Mouse (Mus musculus) kidney, embryonic 14.5 days (tissue): ENCODE results near the gene Ero1l. TPM values are rescaled to one million over a fixed set of nuclear protein-coding genes. Genes with fewer than 3 reads are reported as not detected.

Source experiments
- ATAC-seq: fragments of 200-750 bp; cut with Nextera tagmentation; 2 replicates; pipeline ENCODE4 v1.8.0; 2017; ENCODE audit warnings: moderate number of reproducible peaks, mild to moderate bottlenecking, moderate TSS enrichment, moderate library complexity; ENCODE audit not compliant: low FRiP score, low TSS enrichment
- H3K27ac ChIP-seq: fragments of 300-500 bp; sonication (generic); 2 replicates; pipeline ENCODE4 v1.5.1; 2014; ENCODE audit warnings: low read depth, mild to moderate bottlenecking, low read length, moderate library complexity, mixed read lengths
- H3K27me3 ChIP-seq: fragments of 300-500 bp; sonication (generic); 2 replicates; pipeline ENCODE4 v1.6.1; 2014; ENCODE audit warnings: mild to moderate bottlenecking, low read length; ENCODE audit not compliant: control insufficient read depth, insufficient read depth
- H3K36me3 ChIP-seq: fragments of 300-500 bp; sonication (generic); 2 replicates; pipeline ENCODE4 v1.6.1; 2014; ENCODE audit warnings: low read length, mixed read lengths; ENCODE audit not compliant: control insufficient read depth, insufficient read depth
- H3K4me1 ChIP-seq: fragments of 300-500 bp; sonication (generic); 2 replicates; pipeline ENCODE4 v1.6.1; 2014; ENCODE audit warnings: low read length, mixed read lengths; ENCODE audit not compliant: control insufficient read depth, insufficient read depth
- H3K4me2 ChIP-seq: fragments of 300-500 bp; sonication (generic); replicated peaks from 2 replicates; pipeline ENCODE4 v1.6.1; 2014; ENCODE audit warnings: low read depth, mild to moderate bottlenecking, low read length
- H3K4me3 ChIP-seq: fragments of 300-500 bp; sonication (generic); 2 replicates; pipeline ENCODE4 v1.5.1; 2014; ENCODE audit warnings: mild to moderate bottlenecking, low read length
- H3K9ac ChIP-seq: fragments of 300-500 bp; sonication (generic); 2 replicates; pipeline ENCODE4 v1.6.1; 2014; ENCODE audit warnings: low read depth, mild to moderate bottlenecking, low read length, moderate library complexity
- H3K9me3 ChIP-seq: fragments of 300-500 bp; sonication (generic); 2 replicates; pipeline ENCODE4 v1.6.1; 2016; ENCODE audit warnings: low read length; ENCODE audit not compliant: control insufficient read depth
- WGBS: fragments of 180-500 bp; shearing (Covaris S2); extraction: QIAGEN DNeasy Blood & Tissue Kit; methylation state at CpG from one replicate; pipeline ENCODE4 v1.1.7; 2014; 5-methylcytosine and 5-hydroxymethylcytosine counted together
- polyA plus RNA-seq: library from polyadenylated mRNA; unstranded; fragments of >200 nt; fragmentation: Nextera tagmentation; extraction: Ambion mirVana; gene quantifications from 2 replicates; pipeline ENCODE4 v1.2.1, GENCODE M21; 2014

Gene Ero1l
- polyA plus RNA-seq, 1 experiment from 2014 or later = 30.3 TPM

GRCm38 (mm10) chr14:45310101-45310500 is 8.5 kb downstream of the Ero1l start:
- H3K27ac ChIP-seq = no peak overlapping the region
- H3K4me3 ChIP-seq = no peak overlapping the region
- peaks cover 1% of the 10 kb centered on the region; the same call in 1 of the 2 replicates for H3K36me3 ChIP-seq
- no peaks in the 10 kb centered on the region for H3K27me3 ChIP-seq
- H3K4me1 ChIP-seq = no peaks in the 10 kb centered on the region; the same call in 1 of the 2 replicates
- no peak overlapping the region for H3K9ac ChIP-seq
- H3K4me2 ChIP-seq = no peak overlapping the region
- ATAC-seq = no peak
- H3K9me3 ChIP-seq = no peaks in the 10 kb centered on the region
- WGBS = 89% methylated on average over 14 of the region's 14 CpGs

- Histone ChIP-seq H3K36me3 (peaks cover 4% of the 10 kb centered on the region; the same call in 1 of the 2 replicates), H3K27me3 (no peaks in the 10 kb centered on the region), H3K4me1 (no peaks in the 10 kb centered on the region; the same call in 1 of the 2 replicates), H3K4me2 (no peak overlapping the region), H3K9ac (no peak overlapping the region), H3K4me3 (no peak overlapping the region), H3K27ac (no peak overlapping the region), H3K9me3 (no peaks in the 10 kb centered on the region)
- ATAC-seq = no peak
- 91% methylated on average over 13 of the region's 13 CpGs for WGBS
Measured at GRCm38 (mm10) chr14:45309646-45310045, 8.9 kb downstream of the Ero1l start.

DNA sequence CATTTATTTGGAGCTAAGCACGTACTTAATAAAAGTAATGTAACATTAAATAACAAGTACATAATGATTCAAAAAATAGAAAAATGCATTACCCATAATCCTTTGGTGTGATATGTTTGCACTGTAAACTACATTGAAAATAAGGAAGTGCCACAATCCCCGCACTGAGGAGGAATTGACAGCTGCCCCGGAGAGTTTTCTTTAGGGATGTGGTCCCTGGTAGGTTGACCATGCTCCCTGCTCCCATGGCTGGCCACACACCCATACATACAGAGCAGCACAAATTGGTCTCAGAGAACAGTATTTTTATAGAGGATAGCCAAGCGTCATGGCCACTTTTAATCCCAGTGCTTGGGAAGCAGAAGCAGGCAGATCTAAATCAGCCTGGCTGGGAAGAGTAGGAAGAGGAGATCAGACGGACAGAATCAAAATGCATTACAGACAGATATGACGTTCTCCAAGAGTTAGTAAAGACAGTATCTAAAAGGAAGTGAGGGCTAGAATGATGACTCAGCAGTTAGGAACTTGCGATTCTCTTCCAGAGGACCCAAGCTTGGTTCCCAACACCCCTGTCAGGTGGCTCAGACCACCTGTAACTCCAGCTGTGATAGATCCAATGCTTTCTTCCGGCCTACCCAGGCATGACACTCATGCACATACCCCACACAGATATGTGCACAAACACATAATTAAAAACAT is 10.8 kb downstream of the Ero1l start:
- 82% methylated on average over 8 of the region's 8 CpGs for WGBS
- Histone ChIP-seq H3K27me3 (no peaks in the 10 kb centered on the region), H3K9me3 (no peaks in the 10 kb centered on the region), H3K27ac (no peak overlapping the region), H3K4me2 (no peak overlapping the region), H3K36me3 (peaks cover 4% of the 10 kb centered on the region; the same call in 1 of the 2 replicates), H3K4me3 (no peak overlapping the region), H3K4me1 (no peaks in the 10 kb centered on the region), H3K9ac (no peak overlapping the region)
- ATAC-seq = no peak

DNA sequence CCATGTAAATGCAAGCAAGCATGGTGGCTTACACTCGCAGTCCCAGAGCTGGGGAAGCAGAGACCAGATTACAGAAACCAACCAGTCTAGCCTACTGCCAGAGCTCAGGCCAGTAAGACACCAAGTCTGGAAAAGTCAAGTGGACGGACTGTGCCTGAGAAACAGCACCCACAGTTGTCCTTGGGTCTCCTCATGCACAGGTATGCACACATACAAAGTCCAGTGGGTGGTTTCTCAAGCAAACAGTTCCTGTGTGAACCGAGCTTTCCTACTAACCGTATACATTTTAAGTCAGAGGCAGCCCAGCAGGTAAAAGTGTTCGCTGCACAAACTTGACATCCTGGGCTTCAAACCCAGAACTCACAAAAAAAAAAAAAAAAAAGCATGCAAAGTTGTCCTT is 12.7 kb downstream of the Ero1l start:
- no peaks in the 10 kb centered on the region for H3K27me3 ChIP-seq
- no peak overlapping the region for H3K4me3 ChIP-seq
- no peak overlapping the region for H3K9ac ChIP-seq
- no peaks in the 10 kb centered on the region for H3K4me1 ChIP-seq
- 95% methylated on average over 5 of the region's 5 CpGs for WGBS
- ATAC-seq = no peak
- no peak overlapping the region for H3K27ac ChIP-seq
- H3K9me3 ChIP-seq = no peaks in the 10 kb centered on the region
- no peak overlapping the region for H3K4me2 ChIP-seq
- H3K36me3 ChIP-seq = peaks cover 12% of the 10 kb centered on the region; the same call in 1 of the 2 replicates

DNA sequence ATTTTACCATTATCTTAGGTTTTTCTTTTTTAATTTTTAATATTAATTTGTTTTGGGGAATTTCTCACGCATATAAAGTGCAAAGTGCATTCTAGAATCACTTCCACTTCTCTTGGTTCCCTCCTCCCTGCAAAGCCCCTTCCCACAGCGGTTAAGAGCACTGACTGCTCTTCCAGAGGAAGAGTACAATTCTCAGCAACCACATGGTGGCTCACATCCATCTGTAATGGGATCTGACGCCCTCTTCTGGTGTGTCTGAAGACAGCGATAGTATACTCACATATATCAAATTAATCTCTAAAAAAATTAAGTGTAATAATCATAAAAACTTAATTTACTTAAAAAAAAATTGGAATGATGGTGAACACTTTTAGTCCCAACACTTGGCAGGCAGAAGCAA is 14.2 kb downstream of the Ero1l start:
- Histone ChIP-seq H3K27me3 (no peaks in the 10 kb centered on the region), H3K36me3 (peaks cover 17% of the 10 kb centered on the region; the same call in 1 of the 2 replicates), H3K27ac (no peak overlapping the region), H3K9me3 (no peaks in the 10 kb centered on the region), H3K4me1 (no peaks in the 10 kb centered on the region), H3K4me2 (no peak overlapping the region), H3K4me3 (no peak overlapping the region), H3K9ac (no peak overlapping the region)
- WGBS = 75% methylated on average over 4 of the region's 4 CpGs
- ATAC-seq = no peak

GRCm38 (mm10) chr14:45303939-45304338 is 14.6 kb downstream of the Ero1l start:
- Histone ChIP-seq H3K4me2 (no peak overlapping the region), H3K4me3 (no peak overlapping the region), H3K4me1 (no peaks in the 10 kb centered on the region), H3K9me3 (no peaks in the 10 kb centered on the region), H3K9ac (no peak overlapping the region), H3K27me3 (no peaks in the 10 kb centered on the region), H3K27ac (no peak overlapping the region), H3K36me3 (peaks cover 20% of the 10 kb centered on the region; the same call in 1 of the 2 replicates)
- 78% methylated on average over 4 of the region's 4 CpGs for WGBS
- no peak for ATAC-seq

- Histone ChIP-seq H3K4me1 (no peaks in the 10 kb centered on the region), H3K27me3 (no peaks in the 10 kb centered on the region), H3K9ac (no peak overlapping the region), H3K27ac (no peak overlapping the region), H3K4me3 (no peak overlapping the region), H3K36me3 (peaks cover 23% of the 10 kb centered on the region), H3K9me3 (no peaks in the 10 kb centered on the region), H3K4me2 (no peak overlapping the region)
- ATAC-seq = no peak
- WGBS = 85% methylated on average over 4 of the region's 4 CpGs
Measured at GRCm38 (mm10) chr14:45291608-45292007, 27.0 kb downstream of the Ero1l start.

GRCm38 (mm10) chr14:45282066-45282465 is 36.5 kb downstream of the Ero1l start:
- Histone ChIP-seq H3K4me2 (no peak overlapping the region), H3K4me1 (no peaks in the 10 kb centered on the region), H3K4me3 (no peak overlapping the region), H3K9ac (no peak overlapping the region), H3K9me3 (no peaks in the 10 kb centered on the region), H3K36me3 (no peaks in the 10 kb centered on the region; the same call in 1 of the 2 replicates), H3K27ac (no peak overlapping the region), H3K27me3 (no peaks in the 10 kb centered on the region)
- 89% methylated on average over 3 of the region's 3 CpGs for whole genome bisulfite sequencing
- ATAC-seq = no peak

DNA sequence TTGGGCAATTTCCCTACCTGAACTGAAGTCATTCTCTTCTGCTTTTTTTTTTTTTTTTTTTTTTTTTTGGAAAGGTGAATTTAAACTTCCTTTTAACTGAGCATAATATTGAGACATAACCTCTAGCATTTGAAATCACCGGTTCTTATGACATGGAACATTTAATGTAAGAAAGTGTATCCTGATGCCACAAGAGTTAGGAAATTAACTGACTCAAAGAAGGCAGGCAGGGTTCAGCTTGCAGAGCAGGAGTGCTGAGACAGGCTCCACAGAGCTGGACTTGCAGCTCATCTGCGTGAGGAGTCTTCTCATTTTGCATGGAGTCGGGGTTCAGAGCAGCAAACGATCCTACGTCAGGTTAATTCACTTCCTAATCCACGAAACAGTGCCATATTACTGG is 42.8 kb downstream of the Ero1l start:
- no peaks in the 10 kb centered on the region for H3K4me1 ChIP-seq
- H3K27me3 ChIP-seq = no peaks in the 10 kb centered on the region
- no peaks in the 10 kb centered on the region for H3K9me3 ChIP-seq
- no peak overlapping the region for H3K27ac ChIP-seq
- H3K4me3 ChIP-seq = no peak overlapping the region
- WGBS = 83% methylated on average over 6 of the region's 6 CpGs
- H3K36me3 ChIP-seq = no peaks in the 10 kb centered on the region
- H3K9ac ChIP-seq = no peak overlapping the region
- no peak overlapping the region for H3K4me2 ChIP-seq
- no peak for ATAC-seq
